Mouse (Mus musculus): Measurements from ENCODE around the gene Mpnd. TPM values are rescaled to one million over a fixed set of nuclear protein-coding genes. Genes with fewer than 3 reads are reported as not detected.

Gene Mpnd
- 121 and 130 TPM in 2 replicates for polyA plus RNA-seq (2015; fragmentation: Nextera tagmentation; extraction: Ambion mirVana)

- Histone ChIP-seq H3K27me3 (replicated peaks) (peaks cover 9% of the 10 kb centered on the region; the same call in 1 of the 2 replicates), H3K9me3 (replicated peaks) (no peaks in the 10 kb centered on the region), H3K27ac (replicated peaks) (no peak within 1 kb of the TSS), H3K4me1 (peaks cover 20% of the 10 kb centered on the region), H3K4me2 (peak within 1 kb of the TSS; percentile 2; the same call in 1 of the 2 replicates), H3K4me3 (replicated peaks) (no peak within 1 kb of the TSS), H3K36me3 (no peaks in the 10 kb centered on the region), H3K9ac (replicated peaks) (no peak within 1 kb of the TSS)
- WGBS, result 57% methylated on average over 13 of the region's 13 CpGs
- no peak for ATAC-seq (ENCODE audit: low FRiP score)
These were observed at the start of gene Mpnd, which contains the start of gene Stap2 for GRCm38 (mm10) chr17:56005415-56006061. Gene Mpnd (plus strand): TSS chr17:56005711. Gene Stap2 (minus strand): TSS chr17:56005584.

DNA sequence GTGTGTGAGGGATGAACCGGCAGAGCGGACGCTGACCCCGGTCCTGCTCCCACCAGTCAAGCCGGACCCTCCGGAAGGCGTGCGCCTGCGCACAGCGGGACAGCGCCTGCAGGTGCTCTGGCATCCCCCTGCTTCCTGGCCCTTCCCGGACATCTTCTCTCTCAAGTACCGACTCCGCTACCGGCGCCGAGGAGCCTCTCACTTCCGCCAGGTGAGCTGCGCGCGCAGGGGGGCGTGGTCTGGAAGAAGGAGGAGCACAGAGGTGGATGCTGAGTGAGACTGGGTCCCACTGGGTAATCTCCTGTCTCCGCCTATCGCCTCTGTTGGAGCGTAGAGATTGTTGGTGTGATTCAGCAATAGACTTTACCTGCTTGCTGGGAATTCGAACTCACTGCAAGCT is 49.4 kb upstream of the Mpnd start:
- H3K27me3 ChIP-seq (replicated peaks), result peaks cover 8% of the 10 kb centered on the region; the same call in 1 of the 2 replicates
- no peaks in the 10 kb centered on the region for H3K36me3 ChIP-seq
- under 1% methylated on average over 26 of the region's 26 CpGs for WGBS
- peaks cover 45% of the 10 kb centered on the region for H3K4me1 ChIP-seq
- H3K4me3 ChIP-seq (replicated peaks), result peak overlapping the region; percentile 48
- peak overlapping the region; percentile 76 for H3K4me2 ChIP-seq
- peak overlapping the region; percentile 80 for H3K27ac ChIP-seq (replicated peaks)
- H3K9ac ChIP-seq (replicated peaks), result peak overlapping the region; percentile 50
- H3K9me3 ChIP-seq (replicated peaks), result no peaks in the 10 kb centered on the region
- ATAC-seq (ENCODE audit: low FRiP score), result peak; percentile 56

GRCm38 (mm10) chr17:55956591-55956990 is 48.9 kb upstream of the Mpnd start:
- H3K4me3 ChIP-seq (replicated peaks), result peak overlapping the region; percentile 48
- WGBS, result 33% methylated on average over 6 of the region's 6 CpGs
- peak overlapping the region; percentile 80 for H3K27ac ChIP-seq (replicated peaks)
- H3K4me2 ChIP-seq, result peak overlapping the region; percentile 76
- peaks cover 4% of the 10 kb centered on the region; the same call in 1 of the 2 replicates for H3K36me3 ChIP-seq
- peak; percentile 0; the same call in 1 of the 2 replicates for ATAC-seq (ENCODE audit: low FRiP score)
- H3K4me1 ChIP-seq, result peaks cover 45% of the 10 kb centered on the region
- peak overlapping the region; percentile 50 for H3K9ac ChIP-seq (replicated peaks)
- peaks cover 8% of the 10 kb centered on the region; the same call in 1 of the 2 replicates for H3K27me3 ChIP-seq (replicated peaks)
- no peaks in the 10 kb centered on the region for H3K9me3 ChIP-seq (replicated peaks)

- H3K9ac ChIP-seq (replicated peaks), result peak overlapping the region; percentile 36; the same call in 1 of the 2 replicates
- ATAC-seq (ENCODE audit: low FRiP score), result peak; percentile 15; the same call in 1 of the 2 replicates
- H3K4me3 ChIP-seq (replicated peaks), result peak overlapping the region; percentile 48; the same call in 1 of the 2 replicates
- WGBS, result 14% methylated on average over 9 of the region's 9 CpGs
- H3K27me3 ChIP-seq (replicated peaks), result peaks cover 8% of the 10 kb centered on the region; the same call in 1 of the 2 replicates
- peak overlapping the region; percentile 76 for H3K4me2 ChIP-seq
- peak overlapping the region; percentile 48; the same call in 1 of the 2 replicates for H3K27ac ChIP-seq (replicated peaks)
- peaks cover 45% of the 10 kb centered on the region for H3K4me1 ChIP-seq
- peaks cover 8% of the 10 kb centered on the region; the same call in 1 of the 2 replicates for H3K36me3 ChIP-seq
- no peaks in the 10 kb centered on the region for H3K9me3 ChIP-seq (replicated peaks)
These were observed 48.3 kb upstream of the Mpnd start for GRCm38 (mm10) chr17:55957168-55957567.

- ATAC-seq (ENCODE audit: low FRiP score), result no peak
- Histone ChIP-seq H3K36me3 (peaks cover 11% of the 10 kb centered on the region; the same call in 1 of the 2 replicates), H3K4me3 (replicated peaks) (peak overlapping the region; percentile 58), H3K4me2 (peak overlapping the region; percentile 76), H3K9ac (replicated peaks) (peak overlapping the region; percentile 45), H3K27me3 (replicated peaks) (peaks cover 8% of the 10 kb centered on the region; the same call in 1 of the 2 replicates), H3K4me1 (peaks cover 46% of the 10 kb centered on the region), H3K9me3 (replicated peaks) (no peaks in the 10 kb centered on the region), H3K27ac (replicated peaks) (peak overlapping the region; percentile 98)
- 79% methylated on average over 13 of the region's 13 CpGs for WGBS
These were observed 47.6 kb upstream of the Mpnd start for GRCm38 (mm10) chr17:55957726-55958583.

- Histone ChIP-seq H3K9me3 (replicated peaks) (no peaks in the 10 kb centered on the region), H3K27me3 (replicated peaks) (peaks cover 8% of the 10 kb centered on the region; the same call in 1 of the 2 replicates), H3K27ac (replicated peaks) (peak overlapping the region; percentile 98), H3K4me1 (peaks cover 48% of the 10 kb centered on the region), H3K4me2 (peak overlapping the region; percentile 70), H3K4me3 (replicated peaks) (peak overlapping the region; percentile 58), H3K36me3 (peaks cover 11% of the 10 kb centered on the region; the same call in 1 of the 2 replicates), H3K9ac (replicated peaks) (peak overlapping the region; percentile 45)
- 27% methylated on average over 2 of the region's 2 CpGs for WGBS
- ATAC-seq (ENCODE audit: low FRiP score), result no peak
These were observed 47.0 kb upstream of the Mpnd start for GRCm38 (mm10) chr17:55958584-55958886.

DNA sequence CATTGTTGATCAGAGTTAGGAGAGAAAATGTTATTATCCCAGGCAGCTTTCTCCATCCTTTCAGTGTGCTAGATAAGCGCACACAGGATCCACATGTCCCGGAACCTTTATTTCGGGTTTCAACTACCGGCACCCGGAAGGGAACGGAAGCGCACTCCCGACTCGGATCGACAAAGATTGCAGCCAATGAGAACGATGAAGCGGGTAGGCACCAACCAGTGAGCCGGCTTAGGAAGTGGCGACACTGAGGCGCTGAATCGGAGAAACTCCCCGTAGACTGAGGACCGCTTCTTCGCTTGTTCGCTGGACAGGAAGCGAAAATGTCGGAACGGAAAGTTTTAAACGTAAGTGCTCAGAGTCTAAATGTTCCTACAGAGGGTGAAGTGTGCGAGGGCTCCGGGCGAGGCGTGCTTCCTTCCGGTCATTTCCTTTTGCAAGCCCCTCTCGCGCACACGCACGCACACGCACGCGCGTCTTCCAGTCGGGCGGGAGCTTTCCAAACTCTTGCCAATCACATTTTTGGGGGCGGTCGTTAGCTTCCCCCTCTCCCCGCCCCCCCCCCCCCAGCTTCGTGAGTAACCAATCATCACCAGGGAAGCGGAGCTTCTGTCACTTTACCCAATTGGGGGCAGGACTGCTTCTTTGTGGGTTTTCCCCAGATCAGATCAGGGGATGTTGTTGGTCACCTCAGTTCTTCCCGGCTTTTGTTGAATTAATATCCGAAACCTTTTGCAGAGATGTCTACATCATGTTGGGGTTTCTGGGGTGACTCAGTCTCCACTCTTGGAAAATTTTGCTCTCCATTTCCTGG is 46.4 kb upstream of the Mpnd start, which contains the start of gene Yju2:
Gene Yju2 (plus strand): TSS at position 182 of the 811 bp plus-strand sequence.
- peak within 1 kb of the TSS; percentile 58 for H3K4me3 ChIP-seq (replicated peaks)
- H3K36me3 ChIP-seq, result peaks cover 11% of the 10 kb centered on the region; the same call in 1 of the 2 replicates
- no peaks in the 10 kb centered on the region for H3K9me3 ChIP-seq (replicated peaks)
- peaks cover 7% of the 10 kb centered on the region; the same call in 1 of the 2 replicates for H3K27me3 ChIP-seq (replicated peaks)
- ATAC-seq (ENCODE audit: low FRiP score), result peak; percentile 89
- peaks cover 48% of the 10 kb centered on the region for H3K4me1 ChIP-seq
- under 1% methylated on average over 46 of the region's 46 CpGs for WGBS
- peak within 1 kb of the TSS; percentile 98 for H3K27ac ChIP-seq (replicated peaks)
- H3K9ac ChIP-seq (replicated peaks), result peak within 1 kb of the TSS; percentile 53
- peak within 1 kb of the TSS; percentile 70 for H3K4me2 ChIP-seq

- Histone ChIP-seq H3K36me3 (peaks cover 19% of the 10 kb centered on the region), H3K27me3 (replicated peaks) (no peaks in the 10 kb centered on the region; the same call in 1 of the 2 replicates), H3K9me3 (replicated peaks) (no peaks in the 10 kb centered on the region), H3K9ac (replicated peaks) (peak overlapping the region; percentile 53), H3K4me3 (replicated peaks) (peak overlapping the region; percentile 58), H3K4me1 (peaks cover 48% of the 10 kb centered on the region), H3K4me2 (peak overlapping the region; percentile 70), H3K27ac (replicated peaks) (peak overlapping the region; percentile 98)
- 81% methylated on average over 10 of the region's 10 CpGs for WGBS
- ATAC-seq (ENCODE audit: low FRiP score), result no peak
These were observed 45.4 kb upstream of the Mpnd start for GRCm38 (mm10) chr17:55959946-55960740.

DNA sequence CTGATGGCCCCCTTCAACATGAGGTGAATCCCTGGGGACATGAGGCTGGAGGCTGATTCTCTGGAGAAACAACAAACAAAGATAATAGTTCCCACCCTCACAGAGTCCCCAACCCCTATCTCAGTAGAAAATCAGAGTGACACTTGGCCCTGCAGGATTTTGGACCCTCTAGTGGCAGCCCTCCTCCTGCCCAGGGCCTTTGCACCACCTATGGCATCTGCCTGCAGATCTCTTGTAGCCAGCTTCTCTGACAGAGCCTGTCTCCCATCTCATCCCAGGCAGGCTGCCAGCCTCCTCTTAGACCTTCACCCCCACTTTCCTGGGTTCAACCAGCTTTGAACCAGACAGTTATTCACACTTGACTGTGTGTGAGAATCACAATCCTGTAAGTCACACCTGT is 44.7 kb upstream of the Mpnd start:
- no peaks in the 10 kb centered on the region for H3K9me3 ChIP-seq (replicated peaks)
- no peak overlapping the region for H3K4me2 ChIP-seq
- no peak overlapping the region for H3K9ac ChIP-seq (replicated peaks)
- peaks cover 23% of the 10 kb centered on the region for H3K36me3 ChIP-seq
- H3K4me1 ChIP-seq, result peaks cover 43% of the 10 kb centered on the region
- no peak overlapping the region for H3K27ac ChIP-seq (replicated peaks)
- no peaks in the 10 kb centered on the region for H3K27me3 ChIP-seq (replicated peaks)
- no peak for ATAC-seq (ENCODE audit: low FRiP score)
- no peak overlapping the region for H3K4me3 ChIP-seq (replicated peaks)

GRCm38 (mm10) chr17:55961631-55962030 is 43.9 kb upstream of the Mpnd start:
- Histone ChIP-seq H3K36me3 (peaks cover 30% of the 10 kb centered on the region), H3K4me2 (no peak overlapping the region), H3K9ac (replicated peaks) (no peak overlapping the region), H3K27me3 (replicated peaks) (no peaks in the 10 kb centered on the region), H3K4me3 (replicated peaks) (no peak overlapping the region), H3K27ac (replicated peaks) (no peak overlapping the region), H3K4me1 (peaks cover 35% of the 10 kb centered on the region), H3K9me3 (replicated peaks) (no peaks in the 10 kb centered on the region)
- WGBS, result 97% methylated on average over 7 of the region's 7 CpGs
- no peak for ATAC-seq (ENCODE audit: low FRiP score)
